ENCODE assay signal across 19 mouse cellular contexts in genomic region chr8:109681535-109681934, GRCm38 (mm10).
"Had no signal": no experiment of that assay in that cellular context is flagged by ENCODE, and none has a peak within 500 bp of the region (broad histone marks: within the 10 kb centered on the region; RNA-seq: fewer than 3 reads in every experiment).

No protein-coding gene starts in this region.

- H3K27me3 ChIP-seq: lung, embryonic 15.5 days; midbrain, embryonic 12.5 days; neural tube, embryonic 13.5 days; neural tube, embryonic 15.5 days had no signal

- H3K4me1 ChIP-seq: lung, embryonic 15.5 days; midbrain, embryonic 10.5 days; midbrain, embryonic 12.5 days had no signal

- H3K27ac ChIP-seq: lung, embryonic 15.5 days; midbrain, embryonic 10.5 days; midbrain, embryonic 12.5 days; neural tube, embryonic 13.5 days; neural tube, embryonic 15.5 days had no signal

- DNase-seq: lung, adult 2 months; lung, postnatal 14 days; midbrain, embryonic 14.5 days; retina, postnatal 1 day; right cerebral cortex, adult 18-20 months; right cerebral cortex, postnatal 25 days; right cerebral cortex, postnatal 4 days; spleen, adult 18-20 months; thymus, adult 18-20 months; thymus, postnatal 14 days; thymus, postnatal 36 days had no signal

- H3K4me2 ChIP-seq: lung, embryonic 15.5 days; midbrain, embryonic 12.5 days; neural tube, embryonic 13.5 days; neural tube, embryonic 15.5 days had no signal

- ATAC-seq: lung, postnatal 0 days; midbrain, embryonic 16.5 days had no signal

- H3K9ac ChIP-seq: lung, embryonic 15.5 days; midbrain, embryonic 12.5 days; neural tube, embryonic 13.5 days; neural tube, embryonic 15.5 days had no signal

- H3K9me3 ChIP-seq: lung, embryonic 15.5 days; midbrain, embryonic 10.5 days; midbrain, embryonic 12.5 days; neural tube, embryonic 13.5 days; neural tube, embryonic 15.5 days had no signal

- H3K4me3 ChIP-seq: lung, embryonic 15.5 days; midbrain, embryonic 10.5 days; midbrain, embryonic 12.5 days; myocyte; neural tube, embryonic 13.5 days; neural tube, embryonic 15.5 days had no signal
